Mouse (Mus musculus): ENCODE measurements around the gene Vps8. TPM values are rescaled to one million over a fixed set of nuclear protein-coding genes. Genes with fewer than 3 reads are reported as not detected.

The Vps8 gene
- polyA plus RNA-seq, 1 experiment from 2014 or later = 20.1 TPM

DNA sequence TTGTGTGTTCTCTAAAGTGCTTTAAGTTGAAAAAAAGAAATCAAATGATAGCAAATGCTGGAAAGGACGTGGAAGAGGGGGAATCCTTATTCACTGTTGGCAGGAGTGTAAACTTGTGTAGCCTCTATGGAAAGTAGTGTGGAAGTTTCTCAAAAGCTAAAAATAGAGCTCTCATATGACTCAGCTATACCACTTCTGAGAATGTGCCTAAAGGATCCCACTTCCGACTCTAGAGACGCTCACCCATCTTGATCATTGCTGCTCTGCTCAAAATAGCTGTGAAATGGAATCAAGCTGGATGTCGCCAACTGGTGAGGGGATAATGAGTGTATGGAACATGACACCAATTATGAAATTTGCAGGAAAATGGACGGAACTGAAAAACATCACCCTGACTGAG is 264.5 kb downstream of the Vps8 start:
- Histone ChIP-seq H3K4me2 (ENCODE audit: low read depth, low read length) (no peak overlapping the region), H3K4me1 (ENCODE audit: control insufficient read depth, insufficient read depth, low read length) (no peaks in the 10 kb centered on the region), H3K9ac (ENCODE audit: low read length) (no peak overlapping the region), H3K27me3 (ENCODE audit: control insufficient read depth, insufficient read depth, low read length) (no peaks in the 10 kb centered on the region), H3K36me3 (ENCODE audit: control insufficient read depth, insufficient read depth, low read length) (no peaks in the 10 kb centered on the region; the same call in 1 of the 2 replicates), H3K9me3 (replicated peaks; ENCODE audit: control insufficient read depth, low read length) (no peaks in the 10 kb centered on the region), H3K4me3 (replicated peaks; ENCODE audit: low read length) (no peak overlapping the region), H3K27ac (ENCODE audit: low read length) (no peak overlapping the region)
- 74% methylated on average over 5 of the region's 5 CpGs for WGBS
- ATAC-seq (ENCODE audit: insufficient read depth, low FRiP score) = no peak

DNA sequence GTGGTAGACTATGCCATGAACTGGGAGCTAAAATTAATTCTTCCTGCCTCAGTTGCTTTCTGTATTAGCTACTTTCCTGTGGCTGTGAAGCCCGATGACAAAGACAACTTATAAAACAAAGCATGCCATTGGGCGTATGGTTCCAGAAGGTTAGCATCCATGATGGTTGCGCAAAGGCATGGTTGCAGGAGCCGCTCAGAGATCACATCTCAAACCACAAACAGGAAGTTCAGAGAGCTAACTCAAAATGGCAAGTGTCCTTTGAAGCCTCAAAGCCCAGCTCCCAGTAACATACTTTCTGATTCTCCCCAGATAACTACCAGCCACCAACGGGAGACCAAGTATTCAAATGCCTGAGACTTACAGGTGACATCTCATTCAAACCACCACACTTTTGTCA is 266.2 kb downstream of the Vps8 start:
- H3K9me3 ChIP-seq (replicated peaks; ENCODE audit: control insufficient read depth, low read length) = no peaks in the 10 kb centered on the region
- ATAC-seq (ENCODE audit: insufficient read depth, low FRiP score) = no peak
- 84% methylated on average over 5 of the region's 5 CpGs for WGBS

DNA sequence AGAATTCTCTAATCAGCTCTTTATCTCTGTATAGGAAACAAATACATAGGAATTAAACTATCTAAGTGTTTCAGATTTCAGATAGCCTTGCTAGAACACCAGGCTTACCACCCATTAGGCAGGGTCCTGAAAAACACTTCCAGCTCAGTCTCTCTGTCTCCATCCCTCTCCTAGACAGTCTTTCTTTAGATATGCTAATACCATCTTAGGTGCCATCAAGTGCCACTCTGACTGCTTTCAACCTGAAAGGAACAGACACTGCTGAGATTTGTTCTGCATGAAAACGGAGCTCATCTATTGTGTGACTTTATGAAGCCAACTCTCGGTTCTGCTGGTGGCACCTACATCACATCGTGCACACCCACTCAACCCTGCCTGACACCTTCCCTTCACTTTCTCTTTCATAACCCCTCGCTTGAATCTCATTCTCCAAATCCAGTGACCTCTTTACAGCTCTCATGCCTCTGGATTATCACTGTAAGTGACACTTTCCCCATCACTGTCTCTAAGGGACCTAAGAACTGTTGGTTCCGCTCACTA is 267.4 kb downstream of the Vps8 start:
- Histone ChIP-seq H3K9ac (ENCODE audit: low read length) (no peak overlapping the region), H3K36me3 (ENCODE audit: control insufficient read depth, insufficient read depth, low read length) (no peaks in the 10 kb centered on the region; the same call in 1 of the 2 replicates), H3K27ac (ENCODE audit: low read length) (no peak overlapping the region), H3K4me1 (ENCODE audit: control insufficient read depth, insufficient read depth, low read length) (peaks cover 5% of the 10 kb centered on the region; the same call in 1 of the 2 replicates), H3K4me2 (ENCODE audit: low read depth, low read length) (no peak overlapping the region), H3K4me3 (replicated peaks; ENCODE audit: low read length) (no peak overlapping the region), H3K9me3 (replicated peaks; ENCODE audit: control insufficient read depth, low read length) (no peaks in the 10 kb centered on the region), H3K27me3 (ENCODE audit: control insufficient read depth, insufficient read depth, low read length) (no peaks in the 10 kb centered on the region)
- 63% methylated on average over 5 of the region's 5 CpGs for WGBS
- ATAC-seq (ENCODE audit: insufficient read depth, low FRiP score) = no peak

More for the DNA sequence above, 266.2 kb downstream of the Vps8 start:
- no peak overlapping the region for H3K4me2 ChIP-seq (ENCODE audit: low read depth, low read length)
- no peak overlapping the region for H3K27ac ChIP-seq (ENCODE audit: low read length)
- H3K36me3 ChIP-seq (ENCODE audit: control insufficient read depth, insufficient read depth, low read length) = no peaks in the 10 kb centered on the region; the same call in 1 of the 2 replicates
- H3K9ac ChIP-seq (ENCODE audit: low read length) = no peak overlapping the region
- H3K27me3 ChIP-seq (ENCODE audit: control insufficient read depth, insufficient read depth, low read length) = no peaks in the 10 kb centered on the region
- no peak overlapping the region for H3K4me3 ChIP-seq (replicated peaks; ENCODE audit: low read length)
- peaks cover 5% of the 10 kb centered on the region; the same call in 1 of the 2 replicates for H3K4me1 ChIP-seq (ENCODE audit: control insufficient read depth, insufficient read depth, low read length)

DNA sequence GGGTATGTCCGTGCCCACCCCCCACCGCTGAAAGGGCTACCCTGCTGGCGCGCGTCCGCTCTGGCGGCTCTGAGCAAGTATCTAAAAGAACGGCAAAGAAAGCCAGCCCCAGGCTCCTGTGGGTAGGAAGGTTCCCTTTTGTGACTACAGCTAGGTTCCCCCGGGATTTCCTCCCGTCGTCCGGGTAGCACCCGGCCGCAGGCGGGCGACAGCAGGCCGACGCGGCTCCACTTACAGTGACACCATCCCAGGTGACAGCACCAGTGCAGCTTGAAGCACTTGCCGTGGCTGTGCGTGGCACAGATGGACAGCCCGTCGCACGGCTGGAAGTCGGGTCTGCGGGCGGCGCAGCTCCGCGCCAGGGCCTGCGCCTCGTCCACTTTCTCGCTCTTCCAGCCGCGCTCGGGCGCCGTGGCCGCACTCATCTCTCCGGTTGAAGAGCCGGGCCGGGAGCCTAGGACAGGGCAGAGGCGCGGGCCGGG is 271.1 kb downstream of the Vps8 start:
- no peaks in the 10 kb centered on the region for H3K27me3 ChIP-seq (ENCODE audit: control insufficient read depth, insufficient read depth, low read length)
- peak overlapping the region; percentile 87 for H3K4me3 ChIP-seq (replicated peaks; ENCODE audit: low read length)
- peak; percentile 58 for ATAC-seq (ENCODE audit: insufficient read depth, low FRiP score)
- peak overlapping the region; percentile 99 for H3K4me2 ChIP-seq (ENCODE audit: low read depth, low read length)
- H3K4me1 ChIP-seq (ENCODE audit: control insufficient read depth, insufficient read depth, low read length) = peaks cover 5% of the 10 kb centered on the region; the same call in 1 of the 2 replicates
- no peaks in the 10 kb centered on the region for H3K9me3 ChIP-seq (replicated peaks; ENCODE audit: control insufficient read depth, low read length)
- 0% methylated on average over 45 of the region's 45 CpGs for WGBS
- H3K9ac ChIP-seq (ENCODE audit: low read length) = peak overlapping the region; percentile 96
- H3K27ac ChIP-seq (ENCODE audit: low read length) = peak overlapping the region; percentile 91
- H3K36me3 ChIP-seq (ENCODE audit: control insufficient read depth, insufficient read depth, low read length) = no peaks in the 10 kb centered on the region

Other genes starting within 250 kb of the Vps8 start
- gene Ephb3, start 218.4 kb upstream of the Vps8 start, polyA plus RNA-seq (2015; fragmentation: Nextera tagmentation; extraction: Ambion mirVana) = 20.6 and 22.1 TPM in 2 replicates